Mouse (Mus musculus) liver, adult 2 months (tissue): ENCODE measurements around the gene Csk.

Source experiments
- CTCF ChIP-seq: fragments of 200-500 bp; IDR thresholded peaks from 2 replicates; pipeline ENCODE4 v1.5.1; 2011; ENCODE audit warnings: low read depth, low read length, control low read depth
- POLR2A ChIP-seq: fragments of 200-500 bp; IDR thresholded peaks from 2 replicates; pipeline ENCODE4 v1.6.1; 2011; ENCODE audit warnings: low read length, control low read depth; ENCODE audit not compliant: insufficient read depth; ENCODE audit errors: extremely low read depth

DNA sequence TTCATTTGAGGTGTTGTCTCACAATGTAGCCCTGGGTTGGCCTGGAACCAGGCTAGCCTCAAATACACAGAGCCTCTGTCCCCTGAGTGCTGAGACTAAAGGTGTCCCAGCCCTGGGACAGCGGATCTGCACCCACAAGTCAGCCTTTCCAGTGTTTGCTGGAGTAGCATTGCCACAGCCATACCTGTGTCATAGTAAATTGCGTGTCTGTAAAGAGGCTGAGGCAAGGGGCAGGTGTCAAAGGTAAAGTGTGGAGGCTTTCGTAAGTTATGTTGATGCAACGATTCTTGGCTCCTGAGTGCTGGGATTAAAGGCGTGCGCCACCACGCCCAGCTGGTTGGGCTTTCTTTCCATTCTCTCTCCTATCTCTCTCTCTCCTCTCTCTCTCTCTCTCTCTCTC lies 11.2 kb upstream of the Csk start:
- TF ChIP-seq CTCF (no peak), POLR2A (no peak)
